Mouse (Mus musculus): ENCODE measurements at regions not wholly inside any gene's neighbourhood (a gene's known extent, or its start where the extent isn't known, plus 50 kb on each side); places are given as distances from the start of the nearest gene placed in this dataset.

GRCm38 (mm10) chr1:121096551-121097550 lies 235.5 kb downstream of the Insig2 start:
- Histone ChIP-seq H3K4me2 (peak overlapping the region; percentile 79), H3K4me3 (ENCODE audit: low read depth, low read length) (peak overlapping the region; percentile 41), H3K9me3 (replicated peaks; ENCODE audit: control insufficient read depth, low read length) (no peaks in the 10 kb centered on the region), H3K4me1 (ENCODE audit: control insufficient read depth, insufficient read depth, low read length) (no peaks in the 10 kb centered on the region), H3K36me3 (ENCODE audit: control insufficient read depth, insufficient read depth, low read length) (no peaks in the 10 kb centered on the region), H3K9ac (ENCODE audit: low read depth, low read length) (peak overlapping the region; percentile 56; the same call in 1 of the 2 replicates), H3K27me3 (ENCODE audit: control insufficient read depth, insufficient read depth, low read length) (peaks cover 5% of the 10 kb centered on the region; the same call in 1 of the 2 replicates), H3K27ac (ENCODE audit: low read depth, low read length) (no peak overlapping the region)
- 4% methylated on average over 28 of the region's 28 CpGs for WGBS (ENCODE audit: insufficient replicate concordance)
- no peak for ATAC-seq (replicated peaks; ENCODE audit: insufficient number of reproducible peaks, low FRiP score, low TSS enrichment)

DNA sequence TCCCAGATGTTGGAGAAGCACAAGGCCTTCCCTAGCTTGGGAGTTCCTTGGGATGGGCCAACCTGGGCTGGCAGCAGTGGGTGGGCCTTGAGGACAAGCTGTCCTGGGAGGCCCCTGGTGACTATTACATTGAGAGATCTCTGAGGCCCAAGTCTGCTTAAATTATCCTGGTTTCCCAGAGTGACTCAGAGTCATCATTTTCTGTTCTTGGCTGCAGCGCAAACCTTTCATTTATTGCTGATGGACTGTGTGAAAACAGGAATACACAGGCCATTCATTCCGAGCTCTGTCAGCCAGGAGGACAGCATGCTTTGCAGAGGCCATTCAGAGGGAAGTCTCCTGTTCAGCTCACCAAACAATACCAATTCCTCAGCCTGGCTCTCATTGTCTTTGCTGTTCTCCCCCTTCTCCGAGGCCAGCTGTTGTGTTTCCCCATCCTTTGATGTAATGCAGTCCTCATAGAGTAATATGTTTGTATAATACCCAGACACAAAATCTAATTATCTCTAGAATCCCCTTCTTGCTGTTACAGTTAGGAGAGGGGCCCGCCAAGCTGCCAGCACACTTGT lies 220.5 kb downstream of the Insig2 start:
- Histone ChIP-seq H3K4me3 (ENCODE audit: low read depth, low read length) (no peak overlapping the region), H3K4me2 (no peak overlapping the region), H3K4me1 (ENCODE audit: control insufficient read depth, insufficient read depth, low read length) (no peaks in the 10 kb centered on the region), H3K9ac (ENCODE audit: low read depth, low read length) (no peak overlapping the region), H3K9me3 (replicated peaks; ENCODE audit: control insufficient read depth, low read length) (no peaks in the 10 kb centered on the region), H3K27me3 (ENCODE audit: control insufficient read depth, insufficient read depth, low read length) (no peaks in the 10 kb centered on the region), H3K27ac (ENCODE audit: low read depth, low read length) (no peak overlapping the region), H3K36me3 (ENCODE audit: control insufficient read depth, insufficient read depth, low read length) (no peaks in the 10 kb centered on the region)
- no peak for ATAC-seq (replicated peaks; ENCODE audit: insufficient number of reproducible peaks, low FRiP score, low TSS enrichment)
- 70% methylated on average over 4 of the region's 4 CpGs for WGBS (ENCODE audit: insufficient replicate concordance)

DNA sequence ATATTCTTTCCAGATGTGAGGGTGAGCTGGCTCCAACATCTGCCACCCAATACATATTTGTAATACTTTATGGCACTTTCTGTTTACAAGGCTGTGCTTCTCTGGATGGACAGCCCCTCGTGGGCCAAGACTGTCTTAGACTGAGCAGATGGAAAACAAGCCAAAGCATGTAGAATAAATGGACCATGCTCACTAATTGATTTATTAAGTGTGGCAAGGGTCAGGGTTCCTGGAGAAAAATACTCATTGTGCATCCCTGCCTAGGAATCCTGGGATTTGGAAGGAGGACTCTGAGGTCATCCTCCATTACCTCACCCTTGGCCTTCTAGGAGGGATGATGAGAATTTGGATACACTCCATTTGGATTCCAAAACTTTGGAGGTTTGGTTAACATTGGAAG lies 219.9 kb downstream of the Insig2 start:
- ATAC-seq (replicated peaks; ENCODE audit: insufficient number of reproducible peaks, low FRiP score, low TSS enrichment), result no peak
- WGBS (ENCODE audit: insufficient replicate concordance), result 53% methylated on average over 1 of the region's 1 CpGs
- H3K36me3 ChIP-seq (ENCODE audit: control insufficient read depth, insufficient read depth, low read length), result no peaks in the 10 kb centered on the region
- no peaks in the 10 kb centered on the region for H3K4me1 ChIP-seq (ENCODE audit: control insufficient read depth, insufficient read depth, low read length)
- no peak overlapping the region for H3K27ac ChIP-seq (ENCODE audit: low read depth, low read length)
- H3K9ac ChIP-seq (ENCODE audit: low read depth, low read length), result no peak overlapping the region
- H3K27me3 ChIP-seq (ENCODE audit: control insufficient read depth, insufficient read depth, low read length), result no peaks in the 10 kb centered on the region
- H3K4me2 ChIP-seq, result no peak overlapping the region
- no peaks in the 10 kb centered on the region for H3K9me3 ChIP-seq (replicated peaks; ENCODE audit: control insufficient read depth, low read length)
- no peak overlapping the region for H3K4me3 ChIP-seq (ENCODE audit: low read depth, low read length)

DNA sequence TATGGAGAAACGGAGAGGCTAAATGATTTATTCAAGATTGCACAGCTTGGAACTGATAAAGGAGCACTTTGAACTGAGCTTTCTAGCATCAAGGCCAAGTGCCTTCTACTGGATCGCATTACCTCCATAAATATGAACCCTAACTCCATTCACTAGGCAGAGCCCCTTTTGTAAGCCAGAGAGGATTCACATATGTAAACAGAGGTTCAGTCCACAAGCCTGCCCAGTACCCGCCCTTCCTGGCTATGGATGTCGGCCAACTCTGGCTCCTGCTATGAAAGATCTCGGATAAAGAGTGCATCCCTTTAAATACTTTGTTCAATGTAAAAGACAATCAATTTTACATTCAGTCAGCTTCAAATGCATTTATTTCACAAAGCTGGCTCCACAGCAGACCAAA lies 215.8 kb downstream of the Insig2 start:
- Histone ChIP-seq H3K36me3 (ENCODE audit: control insufficient read depth, insufficient read depth, low read length) (no peaks in the 10 kb centered on the region), H3K4me1 (ENCODE audit: control insufficient read depth, insufficient read depth, low read length) (no peaks in the 10 kb centered on the region), H3K9me3 (replicated peaks; ENCODE audit: control insufficient read depth, low read length) (no peaks in the 10 kb centered on the region), H3K27ac (ENCODE audit: low read depth, low read length) (no peak overlapping the region), H3K9ac (ENCODE audit: low read depth, low read length) (no peak overlapping the region), H3K27me3 (ENCODE audit: control insufficient read depth, insufficient read depth, low read length) (no peaks in the 10 kb centered on the region), H3K4me2 (no peak overlapping the region), H3K4me3 (ENCODE audit: low read depth, low read length) (no peak overlapping the region)
- 67% methylated on average over 5 of the region's 5 CpGs for WGBS (ENCODE audit: insufficient replicate concordance)
- ATAC-seq (replicated peaks; ENCODE audit: insufficient number of reproducible peaks, low FRiP score, low TSS enrichment), result no peak

DNA sequence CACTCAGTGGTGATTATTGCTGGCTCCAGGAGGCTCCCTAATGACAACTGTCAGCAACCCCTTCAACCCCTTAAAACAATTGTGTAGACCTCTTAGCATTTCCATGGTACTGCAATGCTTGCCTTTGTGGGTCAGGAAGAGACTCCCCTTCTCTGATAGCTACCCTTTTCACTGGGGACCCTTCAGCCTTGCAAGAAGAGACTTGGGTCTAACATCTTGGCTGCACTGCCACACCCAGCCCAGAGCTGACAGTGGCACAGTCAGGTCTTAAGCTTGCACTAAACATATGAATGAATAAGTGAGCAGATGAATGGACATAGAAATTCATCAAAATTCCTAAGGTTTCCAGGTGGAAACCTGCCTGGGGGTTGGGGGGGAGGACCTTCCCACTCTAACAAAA lies 209.0 kb downstream of the Insig2 start:
- no peaks in the 10 kb centered on the region for H3K9me3 ChIP-seq (replicated peaks; ENCODE audit: control insufficient read depth, low read length)
- H3K4me3 ChIP-seq (ENCODE audit: low read depth, low read length), result no peak overlapping the region
- no peaks in the 10 kb centered on the region for H3K4me1 ChIP-seq (ENCODE audit: control insufficient read depth, insufficient read depth, low read length)
- H3K9ac ChIP-seq (ENCODE audit: low read depth, low read length), result no peak overlapping the region
- no peak overlapping the region for H3K4me2 ChIP-seq
- H3K27ac ChIP-seq (ENCODE audit: low read depth, low read length), result no peak overlapping the region
- ATAC-seq (replicated peaks; ENCODE audit: insufficient number of reproducible peaks, low FRiP score, low TSS enrichment), result no peak
- 0 out of 2 replicates have a peak, but pooled peaks cover 3% of the 10 kb centered on the region for H3K27me3 ChIP-seq (ENCODE audit: control insufficient read depth, insufficient read depth, low read length)
- H3K36me3 ChIP-seq (ENCODE audit: control insufficient read depth, insufficient read depth, low read length), result no peaks in the 10 kb centered on the region

DNA sequence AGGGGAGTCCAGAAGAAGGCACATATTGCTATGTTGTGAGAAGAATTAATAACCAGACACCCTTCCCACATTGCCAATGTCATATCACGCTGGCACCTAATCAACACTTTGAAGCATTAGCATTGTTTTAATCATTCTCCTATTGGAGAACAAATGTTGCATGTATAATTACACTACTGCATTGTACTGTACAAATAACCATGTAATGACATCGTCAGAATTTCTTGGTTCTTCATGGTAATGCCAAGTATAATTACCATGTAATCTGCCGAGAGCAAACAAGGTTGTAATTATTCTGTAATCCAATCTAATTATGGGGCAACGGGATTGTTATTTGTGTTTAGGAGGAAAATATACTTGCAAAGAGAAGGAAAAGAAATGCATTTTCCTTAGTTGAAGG lies 196.1 kb downstream of the Insig2 start:
- no peak overlapping the region for H3K4me3 ChIP-seq (ENCODE audit: low read depth, low read length)
- no peak overlapping the region for H3K27ac ChIP-seq (ENCODE audit: low read depth, low read length)
- no peaks in the 10 kb centered on the region for H3K27me3 ChIP-seq (ENCODE audit: control insufficient read depth, insufficient read depth, low read length)
- H3K9ac ChIP-seq (ENCODE audit: low read depth, low read length), result no peak overlapping the region
- no peaks in the 10 kb centered on the region for H3K4me1 ChIP-seq (ENCODE audit: control insufficient read depth, insufficient read depth, low read length)
- no peaks in the 10 kb centered on the region for H3K9me3 ChIP-seq (replicated peaks; ENCODE audit: control insufficient read depth, low read length)
- WGBS (ENCODE audit: insufficient replicate concordance), result 76% methylated on average over 4 of the region's 4 CpGs
- H3K4me2 ChIP-seq, result no peak overlapping the region
- no peak for ATAC-seq (replicated peaks; ENCODE audit: insufficient number of reproducible peaks, low FRiP score, low TSS enrichment)
- H3K36me3 ChIP-seq (ENCODE audit: control insufficient read depth, insufficient read depth, low read length), result no peaks in the 10 kb centered on the region

DNA sequence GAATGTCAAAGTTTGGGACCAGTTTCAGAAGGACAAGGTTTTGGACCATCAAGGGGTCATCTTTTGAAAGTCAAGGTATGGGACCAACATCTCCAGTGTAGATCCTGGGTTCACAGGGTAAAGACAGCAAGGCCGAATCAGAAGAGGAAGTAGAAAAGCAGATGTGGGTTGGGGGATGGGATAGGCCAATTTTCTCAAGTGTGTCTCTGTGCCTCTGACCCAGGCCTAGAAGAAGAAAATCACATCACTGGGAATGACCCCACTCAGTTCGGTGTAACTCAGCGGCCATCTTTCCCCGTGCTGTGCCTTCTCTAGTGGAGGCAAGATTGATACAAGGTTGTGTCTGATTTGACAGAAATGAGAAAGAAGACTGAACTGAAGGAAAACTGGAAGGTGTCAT lies 195.5 kb downstream of the Insig2 start:
- WGBS (ENCODE audit: insufficient replicate concordance), result 88% methylated on average over 4 of the region's 4 CpGs
- no peaks in the 10 kb centered on the region for H3K9me3 ChIP-seq (replicated peaks; ENCODE audit: control insufficient read depth, low read length)
- no peak overlapping the region for H3K4me3 ChIP-seq (ENCODE audit: low read depth, low read length)
- H3K27ac ChIP-seq (ENCODE audit: low read depth, low read length), result no peak overlapping the region
- no peak overlapping the region for H3K4me2 ChIP-seq
- ATAC-seq (replicated peaks; ENCODE audit: insufficient number of reproducible peaks, low FRiP score, low TSS enrichment), result no peak
- H3K36me3 ChIP-seq (ENCODE audit: control insufficient read depth, insufficient read depth, low read length), result no peaks in the 10 kb centered on the region
- no peaks in the 10 kb centered on the region for H3K4me1 ChIP-seq (ENCODE audit: control insufficient read depth, insufficient read depth, low read length)
- H3K27me3 ChIP-seq (ENCODE audit: control insufficient read depth, insufficient read depth, low read length), result no peaks in the 10 kb centered on the region
- no peak overlapping the region for H3K9ac ChIP-seq (ENCODE audit: low read depth, low read length)

DNA sequence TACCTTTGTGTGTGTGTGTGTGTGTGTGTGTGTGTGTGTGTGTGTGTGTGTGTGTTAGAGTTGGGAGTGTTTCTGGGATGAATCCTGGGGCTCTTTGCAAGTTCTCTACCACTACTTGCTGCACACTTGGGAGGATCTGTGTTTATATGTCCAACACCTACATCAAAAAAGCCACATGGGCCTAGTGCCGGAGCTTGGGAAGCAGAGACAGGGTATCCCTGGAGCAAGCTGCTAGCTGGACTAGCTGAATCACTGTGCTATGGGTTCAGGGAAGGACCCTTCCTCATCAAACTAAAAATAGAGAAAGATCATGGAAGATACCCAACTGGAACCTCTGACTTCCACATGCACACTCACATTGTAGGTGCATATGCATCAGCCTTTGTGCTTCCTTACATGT lies 187.4 kb downstream of the Insig2 start:
- Histone ChIP-seq H3K4me3 (ENCODE audit: low read depth, low read length) (no peak overlapping the region), H3K9ac (ENCODE audit: low read depth, low read length) (no peak overlapping the region), H3K4me2 (no peak overlapping the region), H3K36me3 (ENCODE audit: control insufficient read depth, insufficient read depth, low read length) (no peaks in the 10 kb centered on the region), H3K9me3 (replicated peaks; ENCODE audit: control insufficient read depth, low read length) (no peaks in the 10 kb centered on the region), H3K4me1 (ENCODE audit: control insufficient read depth, insufficient read depth, low read length) (no peaks in the 10 kb centered on the region), H3K27me3 (ENCODE audit: control insufficient read depth, insufficient read depth, low read length) (no peaks in the 10 kb centered on the region), H3K27ac (ENCODE audit: low read depth, low read length) (no peak overlapping the region)
- WGBS (ENCODE audit: insufficient replicate concordance), result 75% methylated on average over 1 of the region's 1 CpGs
- ATAC-seq (replicated peaks; ENCODE audit: insufficient number of reproducible peaks, low FRiP score, low TSS enrichment), result no peak
